Mouse (Mus musculus) CH12.LX (cell line): ENCODE measurements around the gene Ndufb4. TPM values are rescaled to one million over a fixed set of nuclear protein-coding genes. Genes with fewer than 3 reads are reported as not detected.
A peak's percentile ranks its signal among the peaks of the same experiment; 100 is the strongest.

Experiments
- DNase-seq: peaks from one replicate; pipeline ENCODE4 v3.0.0-alpha.2; 2013; ENCODE audit errors: extremely low read depth
- H3K27ac ChIP-seq: 2 replicates; pipeline ENCODE4 v1.5.1; 2012; ENCODE audit warnings: low read depth, mild to moderate bottlenecking, control low read depth, moderate library complexity; ENCODE audit not compliant: insufficient read depth
- H3K27me3 ChIP-seq: replicated peaks from 2 replicates; pipeline ENCODE3; 2012; ENCODE audit warnings: inconsistent platforms
- H3K36me3 ChIP-seq, 2 experiments: replicated peaks in 1 of 2; 2 replicates each; pipeline versions ENCODE3 to v1.6.1; 2012; ENCODE audit warnings: inconsistent platforms in 1 of 2, low read length in 1 of 2, mild to moderate bottlenecking in 1 of 2, mixed read lengths in 1 of 2, moderate library complexity in 1 of 2; ENCODE audit not compliant: control insufficient read depth in 1 of 2, insufficient read depth in 1 of 2
- H3K4me1 ChIP-seq, 2 experiments: 2 replicates each; pipeline ENCODE4 v1.6.1; 2012; ENCODE audit warnings: inconsistent platforms in 1 of 2, moderate library complexity in 1 of 2; ENCODE audit not compliant: insufficient read depth in 2 of 2, control insufficient read depth in 1 of 2
- H3K4me2 ChIP-seq: 2 replicates; pipeline ENCODE4 v1.6.1; 2012; ENCODE audit warnings: low read depth, mild to moderate bottlenecking, control low read depth; ENCODE audit not compliant: poor library complexity, insufficient read depth, severe bottlenecking
- H3K4me3 ChIP-seq, 3 experiments: fragments of 150-350 bp in 1 of 3; sonication (generic) in 1 of 3; replicated peaks in 1 of 3; 2 replicates each; pipeline versions ENCODE3 to v1.5.1; 2011 to 2012; ENCODE audit warnings: low read depth in 2 of 3, low read length in 2 of 3, mild to moderate bottlenecking in 2 of 3, moderate library complexity in 2 of 3, control low read depth in 1 of 3, improper control_type of control experiment in 1 of 3, inconsistent platforms in 1 of 3, mixed read lengths in 1 of 3; ENCODE audit not compliant: poor library complexity in 1 of 3
- H3K79me2 ChIP-seq: replicated peaks from 2 replicates; pipeline ENCODE4 v1.6.1; 2012; ENCODE audit warnings: mild to moderate bottlenecking, moderate library complexity; ENCODE audit not compliant: control insufficient read depth, poor library complexity, insufficient read depth, severe bottlenecking; ENCODE audit errors: extremely low read depth
- H3K9ac ChIP-seq: 2 replicates; pipeline ENCODE4 v1.6.1; 2012; ENCODE audit warnings: low read depth, mild to moderate bottlenecking, control low read depth, moderate library complexity; ENCODE audit not compliant: insufficient read depth
- H3K9me3 ChIP-seq: replicated peaks from 2 replicates; pipeline ENCODE3; 2012; ENCODE audit warnings: low read length, inconsistent platforms, mixed read lengths
- BHLHE40 ChIP-seq: IDR thresholded peaks from 2 replicates; pipeline ENCODE4 v1.6.1; 2011; ENCODE audit warnings: mild to moderate bottlenecking, low read depth, low read length, improper control_type of control experiment
- CHD2 ChIP-seq: IDR thresholded peaks from 2 replicates; pipeline ENCODE4 v1.6.1; 2011; ENCODE audit warnings: low read length, improper control_type of control experiment
- ELF1 ChIP-seq: IDR thresholded peaks from 2 replicates; pipeline ENCODE4 v1.6.1; 2014; ENCODE audit warnings: low read depth, mild to moderate bottlenecking, inconsistent platforms, low read length, improper control_type of control experiment
- EP300 ChIP-seq: IDR thresholded peaks from 2 replicates; pipeline ENCODE4 v1.6.1; 2011; ENCODE audit warnings: low read length, improper control_type of control experiment
- ETS1 ChIP-seq: conservative IDR thresholded peaks from 2 replicates; pipeline ENCODE4 v1.6.1; 2012; ENCODE audit warnings: low read depth, mild to moderate bottlenecking, inconsistent platforms, low read length, improper control_type of control experiment, moderate library complexity
- HCFC1 ChIP-seq: IDR thresholded peaks from 2 replicates; pipeline ENCODE4 v1.6.1; 2012; ENCODE audit warnings: low read depth, mild to moderate bottlenecking, inconsistent platforms, low read length, improper control_type of control experiment
- IRF4 ChIP-seq: IDR thresholded peaks from 2 replicates; pipeline ENCODE4 v1.6.1; 2014; ENCODE audit warnings: low read depth, mild to moderate bottlenecking, inconsistent platforms, low read length, improper control_type of control experiment
- JUN ChIP-seq: IDR thresholded peaks from 2 replicates; pipeline ENCODE4 v1.6.1; 2011; ENCODE audit warnings: low read depth, mild to moderate bottlenecking, low read length, improper control_type of control experiment, moderate library complexity; ENCODE audit not compliant: insufficient read depth
- JUND ChIP-seq: conservative IDR thresholded peaks from 2 replicates; pipeline ENCODE4 v1.6.1; 2011; ENCODE audit warnings: low read depth, low read length, improper control_type of control experiment
- KAT2A ChIP-seq: IDR thresholded peaks from 2 replicates; pipeline ENCODE4 v1.6.1; 2012; ENCODE audit warnings: low read length, improper control_type of control experiment, inconsistent platforms; ENCODE audit not compliant: insufficient replicate concordance
- MAX ChIP-seq: IDR thresholded peaks from 2 replicates; pipeline ENCODE4 v1.6.1; 2011; ENCODE audit warnings: low read length, improper control_type of control experiment
- MAZ ChIP-seq: IDR thresholded peaks from 2 replicates; pipeline ENCODE4 v1.6.1; 2012; ENCODE audit warnings: low read depth, mild to moderate bottlenecking, inconsistent platforms, low read length, improper control_type of control experiment, moderate library complexity
- MEF2A ChIP-seq: IDR thresholded peaks from 2 replicates; pipeline ENCODE4 v1.6.1; 2014; ENCODE audit warnings: low read depth, mild to moderate bottlenecking, inconsistent platforms, low read length, improper control_type of control experiment, borderline replicate concordance
- NELFE ChIP-seq: IDR thresholded peaks from 2 replicates; pipeline ENCODE4 v1.6.1; 2011; ENCODE audit warnings: low read depth, low read length, improper control_type of control experiment
- POLR2A ChIP-seq: IDR thresholded peaks from 2 replicates; pipeline ENCODE4 v1.6.1; 2011; ENCODE audit warnings: low read depth, mild to moderate bottlenecking, improper control_type of control experiment, low read length
- POLR2AphosphoS2 ChIP-seq: IDR thresholded peaks from 2 replicates; pipeline ENCODE4 v1.6.1; 2011; ENCODE audit warnings: low read depth, low read length, improper control_type of control experiment
- RCOR1 ChIP-seq: conservative IDR thresholded peaks from 2 replicates; pipeline ENCODE4 v1.6.1; 2012; ENCODE audit warnings: low read depth, mild to moderate bottlenecking, inconsistent platforms, low read length, improper control_type of control experiment
- SIN3A ChIP-seq: IDR thresholded peaks from 2 replicates; pipeline ENCODE4 v1.6.1; 2012; ENCODE audit warnings: low read length, improper control_type of control experiment, inconsistent platforms
- SMC3 ChIP-seq: IDR thresholded peaks from 2 replicates; pipeline ENCODE4 v1.6.1; 2011; ENCODE audit warnings: low read depth, low read length, improper control_type of control experiment
- TBP ChIP-seq: conservative IDR thresholded peaks from 2 replicates; pipeline ENCODE4 v1.6.1; 2011; ENCODE audit warnings: low read depth, low read length, improper control_type of control experiment
- TCF12 ChIP-seq: IDR thresholded peaks from 2 replicates; pipeline ENCODE4 v1.6.1; 2014; ENCODE audit warnings: low read depth, mild to moderate bottlenecking, inconsistent platforms, low read length, improper control_type of control experiment
- ZC3H11A ChIP-seq: IDR thresholded peaks from 2 replicates; pipeline ENCODE4 v1.6.1; 2012; ENCODE audit warnings: low read depth, mild to moderate bottlenecking, inconsistent platforms, low read length, improper control_type of control experiment
- ZKSCAN1 ChIP-seq: IDR thresholded peaks from 2 replicates; pipeline ENCODE4 v1.6.1; 2012; ENCODE audit warnings: low read depth, inconsistent platforms, low read length, improper control_type of control experiment, borderline replicate concordance
- ZMIZ1 ChIP-seq: IDR thresholded peaks from 2 replicates; pipeline ENCODE4 v1.6.1; 2012; ENCODE audit warnings: low read depth, mild to moderate bottlenecking, inconsistent platforms, low read length, improper control_type of control experiment
- dilution Hi-C: fragments of 300-500 bp; cut with MboI; formaldehyde crosslinking; loops from 2 replicates; pipeline ENCODE4 v1.14.3; 2020; ENCODE audit warnings: low sequenced_read_pairs; ENCODE audit not compliant: extremely low pct_unique_long_range_greater_than_20kb, extremely low pct_ligation_motif_present
- in situ Hi-C: fragments of 300-500 bp; cut with MboI; formaldehyde crosslinking; loops from 3 replicates; pipeline ENCODE4 v1.14.3; 2019; ENCODE audit warnings: low sequenced_read_pairs, low pct_ligation_motif_present, low pct_unique_long_range_greater_than_20kb, mixed read lengths
- polyA plus RNA-seq: library from polyadenylated mRNA; unstranded; fragments of >175 nt; gene quantifications from 2 replicates; pipeline ENCODE4 v1.2.1, GENCODE M21; 2012; ENCODE audit warnings: low read depth; ENCODE audit not compliant: insufficient read length
- total RNA-seq, 2 experiments: library from RNA; depleted of rRNA; stranded (reverse); fragments of 300-350 nt in 1 of 2; fragments of >200 nt in 1 of 2; gene quantifications; 2 replicates each; pipeline ENCODE4 v1.2.3; 2012 to 2014

Gene Ndufb4
- total and polyA plus RNA-seq, 3 experiments: 51.8 to 97.4 (median 70.7) TPM

DNA sequence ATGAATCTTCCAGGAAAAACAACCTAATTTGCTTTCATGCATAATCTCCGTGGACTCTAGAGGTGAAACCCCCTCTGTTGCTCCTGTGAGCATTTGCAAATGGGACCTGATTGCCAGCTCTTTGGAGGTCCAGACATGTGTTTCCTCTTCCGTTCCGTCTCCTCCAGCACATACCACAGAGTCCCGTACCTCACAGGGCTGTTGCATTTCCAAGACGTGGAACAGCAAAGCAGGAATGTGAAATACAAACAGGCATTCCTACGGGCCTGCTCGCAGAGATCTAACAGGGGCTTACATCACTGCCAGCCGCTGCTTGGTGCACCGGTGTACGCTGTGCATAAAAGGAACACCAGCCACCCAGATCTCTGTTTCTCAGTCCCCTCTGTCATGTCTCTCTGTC lies 35.7 kb upstream of the Ndufb4 start:
- Histone ChIP-seq H3K36me3 (no peaks in the 10 kb centered on the region), H3K27ac (peak overlapping the region; percentile 97), H3K4me1 (peaks cover 20 to 68% of the 10 kb centered on the region in 2 experiments), H3K79me2 (no peaks in the 10 kb centered on the region), H3K27me3 (no peaks in the 10 kb centered on the region), H3K4me3 (peak overlapping the region; percentile 30 to 49 (median 49)), H3K4me2 (peak overlapping the region; percentile 89), H3K9ac (peak overlapping the region; percentile 72), H3K9me3 (no peaks in the 10 kb centered on the region)
- dilution Hi-C loops (no loop called here), in situ Hi-C loops (loop anchor here (5.0 to 25.0 kb wide), 5 partner anchors 122 to 578 kb away; partner anchors contain the start of genes Gtf2e1 and Rabl3)
- peak; percentile 79 for DNase-seq
- TF ChIP-seq ELF1 (peak; percentile 8; the same call in 1 of the 2 replicates), ZKSCAN1 (no peak), BHLHE40 (peak; percentile 54), IRF4 (peak; percentile 44; the same call in 1 of the 2 replicates), MEF2A (peak; percentile 52; the same call in 1 of the 2 replicates), HCFC1 (0 out of 2 replicates have a peak, but pooled peaks have one; percentile 7), EP300 (peak; percentile 40; the same call in 1 of the 2 replicates), MAZ (no peak), JUND (no peak), ETS1 (peak; percentile 64; the same call in 1 of the 2 replicates)

DNA sequence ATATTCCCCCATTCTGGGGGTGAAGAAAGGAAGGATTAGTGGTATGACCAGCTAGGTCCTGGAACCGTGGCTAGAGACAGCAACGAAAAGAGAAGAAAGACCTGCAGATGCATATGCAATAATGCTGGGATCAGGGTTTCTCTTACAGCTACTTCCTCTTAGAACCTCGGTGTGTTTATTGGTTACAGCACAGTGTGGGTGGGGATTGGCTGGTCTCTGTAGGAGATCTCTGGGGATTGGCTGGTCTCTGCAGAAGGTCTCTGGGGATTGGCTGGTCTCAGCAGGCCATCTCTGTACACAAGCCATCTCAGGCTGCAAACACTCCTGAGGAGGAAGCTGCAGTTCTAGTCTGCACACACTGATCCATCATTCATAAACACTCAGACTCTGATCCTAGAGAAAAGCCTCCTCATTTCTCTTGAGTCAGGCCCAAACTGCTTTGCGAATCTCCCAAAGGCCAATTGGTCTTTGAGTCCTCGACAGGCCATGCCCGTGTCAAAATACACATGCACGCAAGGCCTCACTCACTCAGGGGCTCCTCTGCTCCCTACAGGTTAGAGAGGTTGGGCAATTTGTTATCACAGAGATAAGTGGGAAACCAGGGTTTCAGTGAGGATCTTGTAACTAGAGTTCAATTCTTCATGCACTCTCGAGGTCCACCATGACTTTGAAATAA lies 35.1 kb upstream of the Ndufb4 start:
- Histone ChIP-seq H3K4me2 (peak overlapping the region; percentile 89), H3K36me3 (no peaks in the 10 kb centered on the region), H3K79me2 (no peaks in the 10 kb centered on the region), H3K4me1 (peaks cover 20 to 71% of the 10 kb centered on the region in 2 experiments), H3K27me3 (no peaks in the 10 kb centered on the region), H3K4me3 (peak overlapping the region in 2 of 3 experiments; percentile 30 to 49), H3K27ac (peak overlapping the region; percentile 97), H3K9ac (peak overlapping the region; percentile 72), H3K9me3 (no peaks in the 10 kb centered on the region)
- in situ Hi-C loops (loop anchor here (5.0 to 25.0 kb wide), 4 partner anchors 123 to 577 kb away; partner anchors contain the start of genes Gtf2e1 and Rabl3), dilution Hi-C loops (no loop called here)
- peak; percentile 99 for DNase-seq
- TF ChIP-seq EP300 (no peak; the same call in 1 of the 2 replicates), POLR2A (peak; percentile 84), TCF12 (peak; percentile 53; the same call in 1 of the 2 replicates), ETS1 (no peak), MEF2A (peak; percentile 7; the same call in 1 of the 2 replicates), ZC3H11A (no peak), RCOR1 (no peak), SIN3A (no peak; the same call in 1 of the 2 replicates), JUN (no peak), KAT2A (no peak), NELFE (peak; percentile 55), ZMIZ1 (peak; percentile 27; the same call in 1 of the 2 replicates), MAX (peak; percentile 52), SMC3 (no peak), ELF1 (peak; percentile 94), POLR2AphosphoS2 (peak; percentile 23; the same call in 1 of the 2 replicates), CHD2 (peak; percentile 70; the same call in 1 of the 2 replicates), HCFC1 (peak; percentile 51), TBP (peak; percentile 93)
